Mouse (Mus musculus) urinary bladder, postnatal 14 days (tissue): ENCODE results near the gene Dnah14.

Experiments used
- DNase-seq: peaks from one replicate; pipeline ENCODE4 v3.0.0; 2021; ENCODE audit warnings: low spot score

Gene Dnah14

GRCm38 (mm10) chr1:181576322-181576721, at the start of gene Dnah14:
TSS of gene Dnah14 (plus strand) at chr1:181576559.
- DNase-seq, result no peak

DNA sequence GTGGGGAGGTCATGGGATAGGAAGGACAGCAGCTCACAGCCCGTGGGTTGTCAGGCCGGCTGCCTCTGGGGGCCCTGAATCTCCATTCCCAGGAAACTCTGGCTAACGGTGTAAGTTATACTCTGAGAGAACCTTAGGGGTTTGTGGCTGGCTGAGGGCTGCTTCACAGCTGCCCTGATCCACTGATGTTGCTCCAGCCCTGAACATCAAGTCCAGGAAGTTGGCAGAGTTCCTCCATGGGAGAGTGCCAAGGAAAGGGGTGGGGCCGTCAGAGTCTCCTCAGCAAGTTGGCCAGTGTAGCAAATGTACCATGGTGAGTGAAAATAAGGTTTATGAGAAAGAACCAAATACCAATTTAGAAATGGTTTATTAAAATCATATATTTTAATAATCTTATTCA, 47.0 kb upstream of the Dnah14 start:
- peak; percentile 94 for DNase-seq

- no peak for DNase-seq
These were observed 41.0 kb upstream of the Dnah14 start for GRCm38 (mm10) chr1:181535165-181535873.

DNA sequence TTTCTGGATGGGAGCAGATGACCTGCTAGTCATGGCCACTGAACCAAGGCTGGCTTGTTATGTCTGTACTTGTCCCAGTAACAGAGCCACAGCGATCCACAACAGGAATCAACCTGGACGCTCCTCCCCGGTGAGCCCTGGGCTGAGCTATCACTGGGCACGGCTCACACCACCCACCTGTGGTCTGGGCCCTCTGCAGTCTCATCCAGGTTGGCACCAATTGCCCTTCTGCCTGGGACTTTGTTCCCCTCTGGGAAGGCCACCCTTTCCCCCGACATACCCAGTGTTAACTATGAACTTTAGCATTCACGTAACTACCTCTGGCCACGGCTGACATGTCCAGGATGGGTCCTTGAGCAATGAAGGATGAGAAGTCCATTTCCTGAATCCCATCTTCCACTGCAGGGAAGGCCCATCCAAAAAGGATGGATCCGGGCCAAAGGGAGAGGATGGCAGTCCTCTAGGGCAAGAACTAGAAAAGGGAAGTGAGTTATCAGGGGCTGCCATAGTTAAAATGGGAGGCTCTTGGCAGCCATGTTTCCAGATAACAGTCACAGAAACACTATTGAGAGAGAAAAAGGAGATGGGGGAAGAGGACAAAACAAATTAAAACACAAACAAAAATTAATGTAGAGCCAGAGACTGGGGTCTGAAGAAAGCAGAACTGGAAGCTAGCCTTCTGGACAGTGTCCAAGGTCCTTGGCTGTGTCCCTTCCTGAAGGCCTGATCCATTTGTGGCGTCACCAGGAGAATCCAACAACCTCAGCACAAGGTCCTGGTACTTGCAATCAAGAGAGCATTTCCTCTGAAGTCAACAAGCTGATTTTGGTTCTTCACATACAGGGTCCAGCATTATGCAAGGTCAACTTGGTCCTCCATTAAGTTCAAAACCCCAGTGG, 38.5 kb upstream of the Dnah14 start:
- no peak for DNase-seq

DNA sequence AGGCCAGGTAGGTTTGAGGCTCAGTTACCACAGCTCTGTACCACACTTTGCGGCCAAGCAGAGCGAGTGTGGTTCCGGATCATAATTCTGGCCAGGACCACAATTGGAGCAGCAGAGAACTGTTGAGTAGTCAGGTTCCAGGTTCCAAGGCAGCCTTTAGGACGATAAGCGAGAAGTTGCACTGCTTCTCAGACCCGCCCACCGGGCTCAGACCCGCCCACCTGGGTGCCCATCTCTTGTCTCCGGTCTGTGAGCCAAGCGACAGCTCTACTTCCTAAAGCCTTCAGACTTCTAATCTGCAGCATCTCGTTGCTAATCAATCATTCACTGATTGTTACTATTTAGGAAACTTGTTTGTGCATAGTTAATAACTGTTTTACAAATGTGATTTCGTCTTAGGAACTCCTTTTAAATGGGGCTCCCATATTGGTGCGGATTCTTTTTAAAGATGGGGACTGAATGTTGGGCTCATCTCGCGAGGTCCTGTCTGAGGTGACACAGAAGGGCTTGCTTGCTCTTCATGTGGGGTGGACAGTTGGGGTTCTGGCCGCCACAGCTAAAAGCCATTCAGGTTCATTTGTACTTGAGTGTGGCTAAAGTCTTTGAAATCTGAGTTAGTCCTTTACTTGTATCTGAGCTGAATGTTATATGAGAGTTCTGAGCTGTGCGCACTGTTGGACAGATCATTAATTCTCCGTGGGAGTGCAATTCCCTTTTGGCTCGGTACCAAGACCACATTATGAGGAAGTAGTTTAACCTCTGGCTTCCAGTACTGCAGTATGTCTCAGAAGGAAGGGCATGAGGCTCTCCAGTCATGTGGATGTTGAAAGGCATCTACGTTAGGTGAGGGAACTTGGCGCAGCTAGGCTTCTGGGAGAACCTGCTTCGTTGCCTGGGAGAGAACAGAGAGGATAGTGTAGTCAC, 36.3 kb upstream of the Dnah14 start:
- peak; percentile 29 for DNase-seq

- DNase-seq, result peak; percentile 50
These were observed 32.5 kb upstream of the Dnah14 start for GRCm38 (mm10) chr1:181543711-181544383.

DNA sequence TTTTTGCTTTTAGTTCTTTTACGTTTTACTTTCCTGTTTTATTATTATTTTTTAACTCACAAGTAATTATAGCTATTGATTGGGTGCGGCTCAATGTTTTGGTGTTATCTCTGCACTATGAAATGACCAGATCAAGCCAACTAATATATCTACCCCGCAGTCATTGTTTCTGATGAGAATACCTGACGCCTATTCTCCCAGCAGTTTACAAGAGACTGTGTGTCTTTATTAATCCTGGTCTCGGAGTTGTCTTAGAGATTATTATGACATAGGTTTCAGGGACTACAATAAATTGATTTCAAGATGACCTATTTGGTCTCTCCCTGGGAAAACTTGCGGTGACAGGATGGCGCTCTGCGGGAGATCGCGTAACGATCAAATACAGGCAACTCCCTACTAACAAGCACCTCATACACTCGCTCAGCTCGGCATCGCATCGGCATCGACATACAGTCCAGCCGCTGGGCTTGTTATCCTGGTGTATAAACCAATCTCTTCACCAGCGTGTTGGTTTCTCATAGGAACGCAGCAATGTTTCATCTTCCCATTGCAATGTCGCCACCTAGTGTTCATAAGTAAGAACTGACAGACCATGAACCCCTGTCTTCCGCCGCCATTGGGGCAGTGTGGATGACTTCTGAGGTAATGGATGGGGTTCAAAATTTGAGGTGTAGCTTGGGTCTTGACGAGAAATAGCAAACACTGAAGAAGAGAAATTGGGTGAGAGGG, 31.2 kb upstream of the Dnah14 start:
- peak; percentile 61 for DNase-seq

DNA sequence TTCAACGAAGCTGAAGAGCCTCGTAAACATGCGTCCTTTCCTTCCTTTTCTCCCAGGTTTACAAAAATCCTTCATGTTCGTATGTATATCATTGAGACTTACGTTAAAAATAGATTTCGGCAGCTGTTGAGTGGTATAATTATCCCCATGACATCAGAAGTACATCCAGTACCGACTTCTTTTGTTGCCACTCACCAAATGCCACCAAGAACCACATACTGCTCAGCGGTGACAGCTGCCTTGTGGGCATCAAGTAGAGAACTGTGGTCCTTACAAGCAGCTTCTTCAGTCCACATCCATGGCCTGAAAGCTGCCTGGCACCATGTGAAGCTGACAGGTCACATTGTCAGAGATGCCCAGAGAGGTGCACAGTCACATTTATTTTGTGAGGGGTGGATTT, 26.4 kb upstream of the Dnah14 start:
- no peak for DNase-seq

DNA sequence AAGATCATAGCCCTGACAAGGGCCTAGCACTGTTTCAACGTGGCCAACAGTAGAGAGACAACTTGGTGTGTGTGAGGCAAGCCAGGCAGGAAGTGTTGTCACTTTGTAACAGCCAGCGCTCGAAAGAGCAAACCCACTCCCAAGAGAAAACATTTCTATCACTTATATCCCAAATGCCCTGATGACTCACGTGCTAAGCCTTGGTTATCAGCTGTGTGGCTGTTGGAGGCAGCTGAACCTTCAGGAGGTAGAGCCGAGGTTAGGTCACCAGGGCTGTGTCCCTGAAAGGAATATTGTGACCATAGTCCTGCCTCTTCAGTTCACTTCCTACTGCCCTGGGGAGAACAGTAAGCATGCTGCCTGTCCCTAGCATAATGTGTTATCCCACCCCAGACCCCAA, 25.5 kb upstream of the Dnah14 start:
- no peak for DNase-seq

DNA sequence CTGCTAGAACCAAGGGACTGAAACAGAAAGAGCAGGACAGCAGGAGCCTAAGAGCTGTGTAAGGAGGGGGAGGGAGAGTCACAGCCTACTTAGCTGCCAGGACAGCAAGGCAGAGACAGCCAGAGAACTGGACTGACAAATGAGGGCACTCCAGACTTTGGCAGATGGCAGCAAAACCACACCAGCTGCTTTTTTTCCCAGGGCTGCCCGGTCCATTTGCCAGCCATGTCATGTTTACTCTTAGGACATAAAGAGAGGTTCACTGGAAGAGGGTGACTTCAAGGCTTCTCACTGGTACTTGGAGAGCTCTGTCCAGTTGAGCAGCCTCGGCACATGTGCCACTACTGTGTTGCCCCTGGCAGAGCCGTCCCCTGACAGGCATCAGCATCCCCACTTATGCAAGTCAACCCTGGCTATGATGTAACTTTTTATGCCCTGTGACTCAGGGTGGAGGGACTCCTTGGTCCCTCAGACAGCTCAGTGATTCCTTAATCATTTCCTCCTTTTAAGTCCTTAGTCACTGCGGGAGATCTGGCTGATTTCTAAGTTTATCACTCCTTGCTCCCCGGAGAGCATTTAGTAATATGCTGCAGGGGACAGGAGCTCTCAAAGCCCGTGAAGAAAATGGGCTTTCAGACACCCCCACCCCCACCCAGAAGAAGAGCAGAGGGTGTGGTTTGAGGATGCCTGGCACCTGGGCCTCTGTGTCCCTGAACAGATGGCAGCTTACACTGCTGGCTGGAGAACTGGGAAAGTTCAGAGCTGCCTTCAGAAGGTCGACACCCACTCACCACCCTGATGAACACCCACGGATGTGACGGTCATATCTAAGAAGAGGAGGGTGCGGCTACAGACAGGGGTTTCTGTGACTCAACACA, 23.6 kb upstream of the Dnah14 start:
- no peak for DNase-seq

DNA sequence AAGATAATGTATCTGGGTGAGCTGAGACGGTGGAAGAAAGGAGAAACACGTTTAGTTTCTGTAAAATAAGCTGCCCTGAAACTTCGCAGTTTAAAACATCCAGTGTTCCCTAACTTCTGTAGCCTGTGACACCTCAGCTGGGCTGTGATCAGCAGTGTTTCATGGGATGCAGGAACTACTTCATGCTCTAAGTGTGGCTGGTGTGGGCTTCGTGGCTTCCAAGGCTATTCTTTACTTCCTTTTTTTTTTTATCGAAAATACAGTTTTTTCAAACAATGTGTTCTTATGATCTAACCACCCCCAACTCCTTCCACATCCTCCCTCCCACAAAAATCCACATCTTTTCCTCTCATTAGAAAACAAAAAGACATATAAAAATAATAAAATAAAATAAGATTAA, 20.9 kb upstream of the Dnah14 start:
- no peak for DNase-seq

- no peak for DNase-seq
These were observed 16.7 kb upstream of the Dnah14 start for GRCm38 (mm10) chr1:181559655-181560054.

GRCm38 (mm10) chr1:181560325-181560724, 16.0 kb upstream of the Dnah14 start:
- no peak for DNase-seq

GRCm38 (mm10) chr1:181560896-181561767, 15.2 kb upstream of the Dnah14 start:
- DNase-seq, result no peak

DNA sequence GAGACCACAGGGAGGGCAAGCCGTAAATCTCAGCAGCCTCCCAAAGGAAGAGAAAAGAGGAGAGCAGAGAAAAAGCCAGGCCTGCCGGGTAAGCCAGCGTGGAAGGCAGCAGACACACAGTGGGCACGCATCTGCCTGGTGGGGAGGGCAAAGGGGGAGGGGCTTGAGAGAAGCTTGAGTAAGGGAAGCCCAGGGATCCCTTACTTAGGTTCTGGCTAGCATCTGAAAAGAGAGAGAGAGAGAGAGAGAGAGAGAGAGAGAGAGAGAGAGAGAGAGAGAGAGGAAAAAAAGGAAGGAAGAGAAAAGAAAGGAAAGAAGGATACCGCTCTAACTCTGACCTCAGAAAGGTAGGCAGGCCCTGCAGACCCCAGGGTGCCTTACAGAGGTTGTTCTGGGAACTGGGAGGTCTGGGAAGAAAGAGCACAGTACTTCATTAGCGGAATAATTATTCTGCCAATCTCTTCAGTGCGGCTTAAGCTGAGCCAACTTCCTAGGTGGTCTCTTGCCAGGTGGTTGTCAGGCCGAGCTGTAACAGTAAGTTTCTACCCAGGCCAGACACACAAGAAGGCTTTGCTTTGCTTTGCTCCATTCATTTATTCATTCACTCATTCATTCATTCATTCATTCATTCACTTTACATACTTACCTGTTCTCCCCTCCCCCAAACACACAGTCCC, 14.5 kb upstream of the Dnah14 start:
- DNase-seq, result no peak

- no peak for DNase-seq
These were observed 6.9 kb upstream of the Dnah14 start for GRCm38 (mm10) chr1:181569447-181569846.

DNA sequence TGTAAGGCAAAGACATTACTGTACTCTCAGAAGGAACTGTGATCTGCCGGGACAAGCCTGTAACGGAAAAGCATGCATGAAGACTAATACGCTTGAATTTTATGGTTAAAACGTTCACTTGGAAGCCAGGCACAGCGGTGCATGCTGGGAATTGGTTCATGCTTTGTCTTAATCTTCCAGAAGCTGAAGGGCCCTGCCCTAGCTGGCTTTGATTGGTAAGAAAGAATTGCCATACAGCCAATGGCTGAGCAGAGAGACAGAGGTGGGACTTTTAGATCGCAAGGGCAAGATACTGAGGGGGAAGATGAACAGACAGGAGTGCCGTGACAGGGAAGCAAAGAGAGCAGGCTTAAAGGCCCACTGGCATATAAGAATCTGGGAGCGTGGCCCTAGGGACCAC, 6.8 kb downstream of the Dnah14 start:
- no peak for DNase-seq

- DNase-seq, result no peak
These were observed 12.8 kb downstream of the Dnah14 start for GRCm38 (mm10) chr1:181589116-181589515.
